Mouse (Mus musculus): Measurements from ENCODE around the gene Tshz2.
"Not testable (repeated sequence)": the region's sequence is repeated elsewhere in the genome, so short reads cannot be mapped to it uniquely, and the experiment has no call there.

The Tshz2 gene

DNA sequence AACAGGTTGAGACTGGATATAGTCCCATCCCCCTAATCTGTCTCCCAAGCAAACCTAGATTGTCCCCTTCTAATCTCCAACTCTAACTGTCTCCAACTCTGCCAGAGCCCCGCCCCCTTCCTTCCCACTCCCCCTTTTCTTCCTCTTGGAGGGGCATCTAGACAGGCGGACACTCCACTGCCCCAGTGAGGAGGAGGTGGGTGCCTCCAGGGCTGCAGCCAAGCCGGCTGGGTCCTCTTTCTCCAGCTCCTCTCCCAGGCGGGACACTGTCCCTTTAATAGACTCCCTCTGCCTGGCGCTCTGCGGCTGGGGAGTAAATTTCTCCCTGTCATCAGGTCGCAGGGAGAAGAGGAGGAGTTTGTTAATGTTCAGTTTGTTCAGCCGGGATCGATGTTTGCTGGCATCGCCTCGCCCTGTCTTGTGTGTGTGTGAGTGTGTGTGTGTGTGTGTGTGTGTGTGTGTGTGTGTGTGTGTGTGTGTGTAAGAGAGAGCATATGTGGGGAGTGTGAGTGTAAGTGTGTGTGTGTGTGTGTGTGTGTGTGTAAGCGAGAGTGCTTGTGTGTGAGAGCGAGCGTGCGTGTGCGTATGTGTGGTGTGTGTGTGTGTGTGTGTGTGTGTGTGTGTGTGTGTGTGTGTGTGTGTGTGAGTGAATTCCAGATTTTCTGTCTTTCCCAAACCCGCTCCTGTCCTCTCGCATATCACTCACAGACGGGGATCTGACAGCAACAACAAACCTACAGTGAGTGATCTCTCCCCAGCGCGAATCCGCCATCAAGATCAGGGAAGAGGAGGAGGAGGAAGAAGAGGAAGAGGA lies at the start of gene Tshz2:
Gene Tshz2, plus strand, starts transcription at position 676 of the 814 bp plus-strand sequence.
- no peak for DNase-seq (ENCODE audit: low spot score in 2 of 2)

DNA sequence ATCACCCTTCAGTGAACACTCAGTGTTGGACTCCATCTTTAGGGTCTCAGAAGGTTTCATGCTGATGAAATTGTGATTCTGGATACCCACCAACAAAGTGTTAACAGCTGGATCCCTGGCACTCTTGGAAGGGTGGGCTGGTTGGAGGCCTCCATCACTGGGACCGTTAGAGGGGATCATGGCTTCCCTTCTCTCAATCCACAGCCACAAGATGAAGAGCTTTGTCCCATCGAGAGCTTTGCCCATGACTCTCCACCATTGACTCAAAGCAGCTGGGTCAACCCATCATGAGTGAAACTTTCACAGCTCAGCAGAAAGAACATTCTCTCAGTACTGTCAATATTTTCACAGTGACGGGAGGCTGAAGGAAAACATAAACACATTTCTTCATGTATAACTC lies 49.3 kb upstream of the Tshz2 start:
- DNase-seq (ENCODE audit: low spot score in 2 of 2) = no peak

DNA sequence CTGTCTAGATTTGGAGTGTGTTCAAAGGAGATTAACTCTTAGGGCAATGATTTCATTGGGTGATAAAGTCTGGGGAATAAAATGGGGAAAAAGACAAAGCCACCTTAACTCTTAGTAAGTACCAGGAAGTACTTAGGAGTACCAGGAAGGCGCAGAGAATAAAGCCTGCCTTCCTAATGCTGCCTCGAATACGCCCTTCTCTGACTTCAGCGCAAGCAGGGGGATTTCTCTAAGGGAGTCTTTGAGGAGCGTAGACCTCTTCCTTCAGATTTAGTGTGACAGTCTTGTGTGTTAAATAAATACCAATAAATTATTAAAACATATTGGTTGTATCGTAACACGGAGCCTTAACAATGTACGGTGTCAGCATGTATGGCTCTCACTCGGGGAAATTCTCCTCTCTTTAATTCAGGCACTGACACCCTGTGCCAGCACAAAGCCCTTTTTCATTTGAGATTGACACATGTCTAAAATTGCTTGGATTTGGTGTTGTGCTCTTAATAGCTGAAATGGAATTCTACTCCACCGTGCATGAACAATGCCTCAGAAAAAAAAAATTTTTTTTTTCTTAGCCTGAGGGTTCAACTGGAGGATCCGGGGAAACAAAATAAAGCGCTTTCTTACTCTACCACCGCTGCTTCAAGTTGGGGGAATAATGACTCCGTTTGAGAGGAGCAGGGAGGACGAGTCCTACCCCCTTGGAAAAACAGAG lies 47.9 kb upstream of the Tshz2 start:
- DNase-seq (ENCODE audit: low spot score in 2 of 2) = no peak

GRCm38 (mm10) chr2:169585631-169586285 lies 47.1 kb upstream of the Tshz2 start:
- DNase-seq (ENCODE audit: low spot score in 2 of 2) = no peak

- no peak for DNase-seq (ENCODE audit: low spot score in 2 of 2)
These were observed 46.1 kb upstream of the Tshz2 start for GRCm38 (mm10) chr2:169586688-169587087.

- not testable (repeated sequence) for DNase-seq (ENCODE audit: low spot score in 2 of 2)
These were observed 45.2 kb upstream of the Tshz2 start, which contains the start of gene Gm11011 for GRCm38 (mm10) chr2:169587645-169588044. Gene Gm11011, minus strand, starts transcription at chr2:169587745.

DNA sequence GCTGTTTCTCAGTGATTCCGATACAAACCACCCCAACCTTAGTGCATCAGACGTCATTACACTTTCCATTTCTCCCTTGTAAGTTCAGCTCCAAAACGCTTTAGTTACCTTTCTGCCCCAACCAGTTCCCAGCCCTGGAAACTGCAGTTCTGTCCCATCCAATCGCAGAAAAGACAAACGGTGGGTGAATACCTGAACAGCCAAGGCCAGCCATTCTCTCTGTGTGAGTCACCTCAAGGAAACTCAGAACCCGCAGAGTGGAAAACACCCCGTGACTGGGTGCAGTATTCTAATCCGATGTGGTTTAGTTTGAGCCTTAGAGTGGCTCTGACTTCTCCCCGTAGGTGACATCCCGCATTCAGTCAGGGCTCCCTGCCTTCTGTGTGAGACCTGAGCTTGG lies 43.1 kb upstream of the Tshz2 start:
- DNase-seq (ENCODE audit: low spot score in 2 of 2) = no peak

DNA sequence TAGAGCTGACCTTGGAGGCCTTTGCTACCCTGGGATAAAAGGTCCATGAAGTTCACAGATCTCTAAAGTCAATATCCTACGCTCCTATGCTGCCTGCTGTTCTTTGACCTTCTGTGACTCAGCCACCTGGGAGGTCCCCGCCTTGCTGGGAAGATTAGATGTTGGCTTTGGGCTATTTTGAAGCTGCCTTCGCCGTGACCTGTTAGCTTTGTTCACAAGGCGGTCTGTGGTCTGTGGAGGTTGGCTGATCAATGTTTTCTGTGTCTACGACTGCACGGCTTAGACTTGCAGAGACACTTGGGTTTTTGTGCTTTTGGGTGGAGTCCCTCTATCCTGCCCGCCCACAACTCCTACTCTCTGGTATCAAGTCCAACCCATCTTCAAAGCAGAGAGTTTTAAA lies 42.4 kb upstream of the Tshz2 start:
- DNase-seq (ENCODE audit: low spot score in 2 of 2) = no peak

DNA sequence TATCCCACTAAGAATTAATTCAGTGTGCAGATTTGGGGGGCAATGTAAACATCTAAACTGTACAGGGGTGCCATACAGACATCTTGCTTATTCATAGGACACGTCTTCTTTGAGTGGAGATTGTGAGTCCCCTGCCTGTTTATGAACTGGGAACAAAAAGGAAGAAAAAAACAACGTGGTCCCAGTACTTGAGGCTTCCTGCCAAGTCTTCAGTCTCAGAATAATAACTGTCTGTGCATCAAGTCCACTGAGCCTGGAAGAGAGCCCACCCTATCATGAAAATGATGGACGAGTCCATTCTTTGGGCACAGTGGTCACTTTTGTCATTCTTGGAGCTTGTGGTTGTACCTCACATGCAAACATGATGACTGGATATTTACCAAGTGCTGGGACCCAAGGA lies 39.1 kb upstream of the Tshz2 start:
- no peak for DNase-seq (ENCODE audit: low spot score in 2 of 2)

DNA sequence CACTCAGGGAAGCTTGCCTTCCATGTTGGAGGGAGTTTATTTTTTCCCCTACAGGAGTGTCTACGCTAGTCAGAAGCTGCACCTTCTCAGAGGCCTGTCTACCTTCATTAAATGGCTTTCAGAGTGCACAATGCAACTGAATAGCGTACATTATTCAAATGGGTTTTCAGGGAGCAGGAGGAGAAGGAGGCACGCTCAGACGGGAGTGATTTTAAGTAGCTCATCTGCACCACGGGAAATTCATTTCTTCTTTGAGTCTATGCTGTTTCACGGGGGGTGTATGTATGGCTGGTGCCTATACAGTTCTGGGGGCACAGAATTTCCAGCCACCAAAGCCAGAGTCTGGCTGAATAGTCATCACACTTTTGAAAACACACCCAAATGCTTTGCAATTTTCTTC lies 35.5 kb upstream of the Tshz2 start:
- DNase-seq (ENCODE audit: low spot score in 2 of 2) = no peak

DNA sequence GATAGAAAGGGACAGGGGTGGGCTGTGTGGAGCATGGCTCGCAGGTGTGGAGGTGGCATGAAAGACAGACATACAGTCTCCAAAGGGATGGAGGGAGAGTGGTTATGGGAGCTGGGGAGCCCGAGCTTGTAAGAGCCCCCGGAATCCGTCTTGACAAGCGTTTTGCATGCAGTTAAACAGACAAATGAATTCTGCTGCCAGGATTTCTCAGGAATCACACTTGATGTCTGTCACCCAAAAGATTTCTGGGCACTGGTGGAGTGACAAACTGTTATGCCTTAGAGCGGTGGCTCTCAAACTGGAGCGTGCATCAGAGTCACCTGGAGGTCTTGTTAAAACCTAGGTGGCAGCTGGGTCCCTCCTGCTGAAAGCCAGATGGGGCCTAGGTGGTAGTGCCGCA lies 34.8 kb upstream of the Tshz2 start:
- DNase-seq (ENCODE audit: low spot score in 2 of 2) = no peak

GRCm38 (mm10) chr2:169599591-169599990 lies 33.2 kb upstream of the Tshz2 start:
- DNase-seq (ENCODE audit: low spot score in 2 of 2) = peak in 1 of 2 experiments; percentile 19

- peak; percentile 54 to 84 for DNase-seq (ENCODE audit: low spot score in 2 of 2)
These were observed 32.6 kb upstream of the Tshz2 start for GRCm38 (mm10) chr2:169600163-169600562.

DNA sequence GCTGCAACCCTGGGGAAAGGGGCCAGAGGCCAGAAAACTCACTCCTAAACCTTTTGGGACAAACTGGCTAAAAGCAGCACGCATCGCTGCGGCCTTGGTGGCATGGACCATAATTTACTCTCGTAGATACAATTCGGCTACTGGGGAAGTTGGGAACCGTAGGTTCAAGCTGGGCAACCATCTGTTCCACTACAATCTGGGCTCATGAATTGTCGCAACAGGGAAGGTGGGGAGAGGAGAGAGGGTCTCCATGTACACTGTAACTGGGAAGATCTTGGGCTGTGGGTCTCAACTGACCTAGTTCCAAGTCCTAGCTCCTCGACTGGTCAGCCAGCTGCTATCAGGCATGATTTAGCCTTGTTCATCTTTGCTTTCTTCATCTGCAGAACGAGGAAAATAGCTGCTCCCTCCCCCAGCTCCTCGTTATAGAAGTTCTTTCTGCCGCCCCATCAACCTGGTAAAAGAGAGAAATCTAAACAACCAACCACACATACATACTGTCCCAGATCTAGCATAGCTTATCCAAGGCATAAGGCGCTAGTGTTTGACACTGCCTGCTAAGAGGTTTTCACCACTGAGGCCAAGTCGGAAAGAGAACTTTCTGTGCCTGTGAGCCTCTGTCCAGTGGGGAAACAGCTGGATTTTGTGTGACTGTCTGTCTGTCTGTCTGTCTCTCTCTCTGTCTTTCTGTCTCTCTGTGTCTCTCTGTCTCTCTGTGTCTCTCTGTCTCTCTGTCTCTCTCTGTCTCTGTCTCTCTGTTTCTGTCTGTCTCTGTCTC lies 25.7 kb upstream of the Tshz2 start:
- DNase-seq (ENCODE audit: low spot score in 2 of 2) = peak in 1 of 2 experiments; percentile 37

DNA sequence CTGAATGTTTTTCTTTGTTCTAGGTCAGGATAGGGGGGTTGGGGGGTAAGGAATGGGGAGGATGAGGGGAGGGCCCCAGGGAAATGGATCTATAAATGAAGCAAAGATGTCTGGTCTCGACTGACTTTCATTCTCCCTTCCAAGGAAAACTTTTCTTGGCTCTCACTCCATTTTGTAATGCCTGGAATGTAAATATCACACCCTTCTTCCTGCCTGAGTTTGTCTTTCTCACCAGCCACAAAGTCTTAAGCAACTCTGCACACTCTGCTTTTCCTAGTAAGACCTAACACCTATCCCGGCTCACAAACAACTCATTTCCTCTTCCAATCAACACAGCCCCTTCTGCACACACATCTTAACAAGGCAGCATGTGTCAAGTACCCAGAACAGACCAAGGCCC lies 25.0 kb upstream of the Tshz2 start:
- DNase-seq (ENCODE audit: low spot score in 2 of 2) = no peak

- no peak for DNase-seq (ENCODE audit: low spot score in 2 of 2)
These were observed 22.9 kb upstream of the Tshz2 start for GRCm38 (mm10) chr2:169609956-169610355.

DNA sequence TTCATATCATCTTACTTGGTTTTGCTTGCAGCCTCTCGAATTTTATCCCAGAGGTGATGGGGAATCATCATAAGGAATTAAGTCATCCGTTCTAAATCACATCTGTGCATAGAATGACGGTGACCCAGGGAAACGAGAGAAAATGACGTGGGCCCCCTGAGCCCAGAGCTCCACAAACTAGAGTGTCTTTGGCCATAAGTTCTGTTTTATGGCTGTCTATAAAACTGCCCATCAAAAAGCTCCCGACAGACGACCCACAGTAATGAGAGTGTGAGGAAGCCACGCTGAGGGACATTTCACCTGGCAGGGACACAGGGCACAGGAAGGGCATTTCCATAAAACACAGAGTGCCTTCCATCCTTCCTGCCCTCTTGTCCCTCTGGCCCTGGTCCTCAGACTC lies 21.9 kb upstream of the Tshz2 start:
- no peak for DNase-seq (ENCODE audit: low spot score in 2 of 2)

GRCm38 (mm10) chr2:169611557-169611956 lies 21.3 kb upstream of the Tshz2 start:
- DNase-seq (ENCODE audit: low spot score in 2 of 2) = no peak

DNA sequence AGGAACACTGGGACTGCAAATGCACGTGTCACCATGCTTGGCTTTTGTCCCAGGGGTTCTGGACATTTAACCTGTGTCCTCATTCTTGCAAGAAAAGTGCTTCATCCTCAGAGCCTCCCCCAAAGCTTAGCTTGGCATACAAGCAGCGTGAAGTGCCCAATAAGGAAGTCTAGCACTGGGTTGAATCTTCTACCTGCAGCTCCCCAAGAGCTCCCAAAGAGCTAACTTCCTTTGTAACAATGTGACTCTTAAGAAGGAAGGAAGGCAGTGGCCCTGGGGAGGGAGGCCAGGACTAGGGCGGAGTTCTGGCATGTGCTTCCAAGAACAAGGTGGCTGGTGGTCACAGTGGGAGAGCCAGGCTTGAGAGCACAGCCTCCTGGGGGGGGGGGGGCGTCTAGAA lies 18.1 kb upstream of the Tshz2 start:
- DNase-seq (ENCODE audit: low spot score in 2 of 2) = no peak

- no peak for DNase-seq (ENCODE audit: low spot score in 2 of 2)
These were observed 16.8 kb upstream of the Tshz2 start for GRCm38 (mm10) chr2:169615998-169616397.

GRCm38 (mm10) chr2:169621201-169621710 lies 11.6 kb upstream of the Tshz2 start:
- no peak for DNase-seq (ENCODE audit: low spot score in 2 of 2)

GRCm38 (mm10) chr2:169630070-169630469 lies 2.7 kb upstream of the Tshz2 start:
- no peak for DNase-seq (ENCODE audit: low spot score in 2 of 2)
